Mouse (Mus musculus): ENCODE data around the gene Exosc2. TPM values are rescaled to one million over a fixed set of nuclear protein-coding genes. Genes with fewer than 3 reads are reported as not detected.
A peak's percentile ranks its signal among the peaks of the same experiment; 100 is the strongest.

Exosc2 gene
- polyA plus RNA-seq (2015; fragmentation: Nextera tagmentation; extraction: Ambion mirVana): 73.7 and 78.1 TPM in 2 replicates

DNA sequence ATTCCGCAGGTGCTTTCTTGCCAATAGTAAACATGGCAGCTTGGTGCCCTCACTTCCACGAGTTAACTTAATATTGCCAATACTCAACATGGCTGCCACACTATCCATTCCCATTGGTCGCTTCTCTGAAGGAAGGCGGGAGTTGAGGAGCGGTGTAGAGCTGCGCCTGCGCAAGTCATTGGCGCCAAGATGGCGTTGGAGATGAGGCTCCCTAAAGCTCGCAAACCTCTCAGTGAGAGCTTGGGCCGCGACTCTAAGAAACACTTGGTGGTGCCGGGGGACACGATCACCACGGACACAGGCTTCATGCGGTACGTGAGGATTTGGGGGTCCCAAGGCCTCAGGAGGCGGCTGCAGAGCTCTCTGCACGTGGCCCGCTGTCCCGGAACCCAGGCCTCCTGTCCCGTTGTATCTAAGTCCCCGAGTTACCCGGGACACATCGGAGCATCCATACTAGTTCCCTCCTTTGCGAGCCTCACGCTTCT lies at the start of gene Exosc2:
Gene Exosc2, plus strand, starts transcription at position 165 of the 485 bp plus-strand sequence.
- Histone ChIP-seq H3K9me3 (no peaks in the 10 kb centered on the region), H3K36me3 (peaks cover 34% of the 10 kb centered on the region), H3K27me3 (no peaks in the 10 kb centered on the region), H3K4me3 (peak within 1 kb of the TSS; percentile 77), H3K27ac (peak within 1 kb of the TSS; percentile 74; the same call in 1 of the 2 replicates), H3K9ac (peak within 1 kb of the TSS; percentile 82), H3K4me2 (replicated peaks) (peak within 1 kb of the TSS; percentile 84), H3K4me1 (peaks cover 14% of the 10 kb centered on the region)
- under 1% methylated on average over 27 of the region's 27 CpGs for WGBS
- ATAC-seq (ENCODE audit: low FRiP score, low read depth): peak; percentile 98

DNA sequence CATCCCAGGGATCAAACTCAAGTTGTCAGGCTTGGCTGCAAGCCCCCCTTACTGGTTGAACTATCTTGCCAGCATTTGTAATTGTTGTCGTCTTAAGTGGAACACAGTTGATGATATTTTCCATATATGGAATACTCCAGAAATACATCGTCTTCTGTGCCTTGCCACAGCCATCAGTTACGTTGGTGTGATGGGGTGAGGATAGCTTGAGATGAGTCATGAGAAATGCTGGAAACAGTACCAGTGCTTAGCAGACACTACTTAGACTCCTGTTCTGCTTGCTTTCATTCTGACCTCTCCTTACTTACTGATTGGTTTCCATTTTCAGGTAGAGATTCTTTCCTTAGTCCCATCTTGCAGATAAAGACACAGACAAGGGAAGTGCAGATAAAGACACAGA lies 37.0 kb upstream of the Exosc2 start:
- no peak for ATAC-seq (ENCODE audit: low FRiP score, low read depth)
- peaks cover 89% of the 10 kb centered on the region for H3K27me3 ChIP-seq

DNA sequence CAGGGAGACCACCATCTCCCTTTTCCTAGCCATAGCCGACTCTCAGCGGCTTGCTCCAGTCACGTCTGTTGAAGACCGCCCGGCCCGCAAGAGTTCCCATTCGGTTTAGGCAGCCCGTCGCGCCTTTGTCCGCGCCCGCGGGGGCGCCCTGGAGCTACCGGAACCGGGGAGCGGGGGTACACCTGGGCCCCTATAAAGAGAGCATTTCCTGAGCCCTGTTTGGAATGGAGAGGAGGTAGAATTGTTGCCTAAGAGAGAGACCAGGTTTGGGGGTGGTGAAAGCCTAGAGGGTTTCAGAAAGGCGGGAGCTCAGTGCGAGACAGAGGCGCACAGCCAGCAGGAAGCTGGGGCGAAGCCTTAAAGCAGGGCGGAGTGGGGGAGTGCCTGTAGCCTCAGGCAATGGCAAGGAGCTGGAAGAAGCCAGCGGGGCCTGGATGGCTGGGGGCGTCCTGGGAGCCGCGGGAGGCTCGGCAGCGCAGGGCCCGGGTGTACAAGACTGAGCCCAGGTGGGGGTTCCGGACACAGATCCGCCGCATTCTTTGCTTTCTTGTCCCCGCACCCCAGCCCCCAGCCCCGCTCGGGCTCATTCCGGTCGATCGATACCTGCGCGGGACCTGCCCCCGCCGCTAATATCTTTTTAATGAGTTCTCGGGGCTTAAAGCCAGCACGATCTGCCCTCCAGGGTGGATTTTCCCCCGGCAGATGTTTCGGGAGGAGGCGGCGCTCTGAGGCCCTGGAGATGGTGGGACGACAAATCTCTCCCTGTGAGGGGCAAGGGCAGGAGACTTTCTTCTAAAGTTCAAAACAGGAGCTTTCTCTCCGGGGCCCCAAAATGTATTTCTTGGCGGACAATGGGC lies 35.0 kb upstream of the Exosc2 start:
- no peak overlapping the region for H3K9ac ChIP-seq
- no peak for ATAC-seq (ENCODE audit: low FRiP score, low read depth)

More for the DNA sequence above, 37.0 kb upstream of the Exosc2 start:
- Histone ChIP-seq H3K9ac (no peak overlapping the region), H3K4me2 (replicated peaks) (no peak overlapping the region), H3K9me3 (no peaks in the 10 kb centered on the region), H3K36me3 (no peaks in the 10 kb centered on the region), H3K4me3 (no peak overlapping the region), H3K27ac (no peak overlapping the region), H3K4me1 (peaks cover 34% of the 10 kb centered on the region)
- WGBS: 64% methylated on average over 3 of the region's 3 CpGs

DNA sequence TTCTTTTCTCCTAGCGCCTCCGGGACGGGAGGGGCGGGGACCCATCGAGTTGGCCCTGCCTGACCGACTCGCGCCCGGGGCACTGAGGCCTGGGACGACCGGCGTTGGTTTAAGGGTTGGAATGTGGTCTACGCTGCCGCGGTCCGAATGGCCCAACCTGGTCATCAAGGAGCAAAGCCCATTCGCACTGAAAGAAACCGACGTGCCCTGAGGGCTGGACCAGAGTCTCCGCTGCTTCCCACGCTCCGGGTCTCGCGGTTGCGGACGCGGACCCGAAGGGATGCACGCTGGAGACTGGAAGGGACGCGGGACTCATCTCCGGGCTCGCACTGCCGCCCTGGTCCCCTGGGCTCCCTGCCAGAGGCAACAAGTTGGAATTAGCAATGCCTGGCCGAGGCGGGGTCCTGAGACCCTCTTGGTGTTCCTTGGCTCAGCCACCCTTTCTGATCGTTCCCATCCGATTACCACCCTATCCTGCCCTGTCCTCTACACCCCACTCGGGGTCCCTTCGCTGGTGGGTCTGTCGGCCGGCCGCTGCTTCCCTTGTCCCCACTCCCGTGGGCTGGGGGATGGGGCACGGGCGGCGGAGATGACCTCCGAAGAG lies 34.3 kb upstream of the Exosc2 start:
- peaks cover 100% of the 10 kb centered on the region for H3K27me3 ChIP-seq
- H3K4me3 ChIP-seq: peak overlapping the region; percentile 33
- peak; percentile 6; the same call in 1 of the 2 replicates for ATAC-seq (ENCODE audit: low FRiP score, low read depth)
- peaks cover 52% of the 10 kb centered on the region for H3K4me1 ChIP-seq
- H3K27ac ChIP-seq: no peak overlapping the region
- no peaks in the 10 kb centered on the region for H3K36me3 ChIP-seq
- under 1% methylated on average over 48 of the region's 48 CpGs for WGBS
- H3K9ac ChIP-seq: no peak overlapping the region
- H3K4me2 ChIP-seq (replicated peaks): peak overlapping the region; percentile 58
- no peaks in the 10 kb centered on the region for H3K9me3 ChIP-seq

More for the DNA sequence above, 35.0 kb upstream of the Exosc2 start:
- WGBS: under 1% methylated on average over 52 of the region's 52 CpGs
- H3K36me3 ChIP-seq: no peaks in the 10 kb centered on the region
- no peak overlapping the region for H3K27ac ChIP-seq
- H3K4me1 ChIP-seq: peaks cover 48% of the 10 kb centered on the region
- H3K4me2 ChIP-seq (replicated peaks): peak overlapping the region; percentile 58
- peak overlapping the region; percentile 33 for H3K4me3 ChIP-seq
- H3K9me3 ChIP-seq: no peaks in the 10 kb centered on the region
- peaks cover 100% of the 10 kb centered on the region for H3K27me3 ChIP-seq

- Histone ChIP-seq H3K27me3 (peaks cover 100% of the 10 kb centered on the region), H3K36me3 (no peaks in the 10 kb centered on the region), H3K4me1 (peaks cover 52% of the 10 kb centered on the region), H3K9me3 (no peaks in the 10 kb centered on the region), H3K4me3 (peak overlapping the region; percentile 33), H3K27ac (no peak overlapping the region), H3K9ac (0 out of 2 replicates have a peak overlapping the region, but pooled peaks have one; percentile 13), H3K4me2 (replicated peaks) (peak overlapping the region; percentile 58)
- no peak for ATAC-seq (ENCODE audit: low FRiP score, low read depth)
- WGBS: under 1% methylated on average over 35 of the region's 35 CpGs
Observed at GRCm38 (mm10) chr2:31636742-31637141, 33.8 kb upstream of the Exosc2 start.

- no peak for ATAC-seq (ENCODE audit: low FRiP score, low read depth)
- Histone ChIP-seq H3K4me2 (replicated peaks) (peak overlapping the region; percentile 58), H3K27me3 (peaks cover 100% of the 10 kb centered on the region), H3K9ac (0 out of 2 replicates have a peak overlapping the region, but pooled peaks have one; percentile 13), H3K9me3 (no peaks in the 10 kb centered on the region), H3K27ac (no peak overlapping the region), H3K36me3 (no peaks in the 10 kb centered on the region), H3K4me3 (peak overlapping the region; percentile 33), H3K4me1 (peaks cover 52% of the 10 kb centered on the region)
- WGBS: 2% methylated on average over 12 of the region's 12 CpGs
Observed at GRCm38 (mm10) chr2:31637311-31637710, 33.2 kb upstream of the Exosc2 start.

DNA sequence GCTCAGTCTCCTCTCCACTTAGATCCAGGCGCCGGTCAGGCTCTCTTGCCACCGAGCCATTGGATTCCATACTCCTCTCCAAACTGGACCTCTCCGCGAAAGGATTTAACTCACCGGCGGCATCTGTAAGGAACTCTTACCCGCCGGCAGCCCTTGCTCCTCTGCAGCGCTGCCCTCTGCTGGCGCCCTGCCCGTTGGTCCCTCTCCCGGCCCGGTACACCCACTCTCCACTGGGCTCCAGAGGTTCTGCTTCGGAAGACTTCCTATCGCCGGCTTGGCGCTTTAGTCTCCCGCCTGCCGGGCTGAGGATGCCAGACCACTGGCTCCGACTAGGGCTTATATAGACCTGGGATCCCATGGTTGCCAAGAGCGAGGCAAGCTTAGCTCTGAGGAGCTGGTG lies 32.7 kb upstream of the Exosc2 start:
- H3K4me1 ChIP-seq: peaks cover 52% of the 10 kb centered on the region
- peak overlapping the region; percentile 33; the same call in 1 of the 2 replicates for H3K4me3 ChIP-seq

GRCm38 (mm10) chr2:31638581-31639465 lies 31.7 kb upstream of the Exosc2 start:
- Histone ChIP-seq H3K27ac (no peak overlapping the region), H3K4me1 (peaks cover 52% of the 10 kb centered on the region), H3K36me3 (no peaks in the 10 kb centered on the region), H3K9me3 (no peaks in the 10 kb centered on the region), H3K4me2 (replicated peaks) (no peak overlapping the region), H3K27me3 (peaks cover 100% of the 10 kb centered on the region), H3K9ac (no peak overlapping the region), H3K4me3 (peak overlapping the region; percentile 3)
- no peak for ATAC-seq (ENCODE audit: low FRiP score, low read depth)
- 2% methylated on average over 33 of the region's 34 CpGs for WGBS

More for the DNA sequence above, 32.7 kb upstream of the Exosc2 start:
- Histone ChIP-seq H3K9ac (no peak overlapping the region), H3K27ac (no peak overlapping the region), H3K4me2 (replicated peaks) (peak overlapping the region; percentile 17; the same call in 1 of the 2 replicates), H3K9me3 (no peaks in the 10 kb centered on the region), H3K27me3 (peaks cover 100% of the 10 kb centered on the region), H3K36me3 (no peaks in the 10 kb centered on the region)
- no peak for ATAC-seq (ENCODE audit: low FRiP score, low read depth)
- WGBS: under 1% methylated on average over 22 of the region's 22 CpGs

GRCm38 (mm10) chr2:31639466-31639760 lies 31.1 kb upstream of the Exosc2 start:
- Histone ChIP-seq H3K9me3 (no peaks in the 10 kb centered on the region), H3K4me2 (replicated peaks) (no peak overlapping the region), H3K9ac (no peak overlapping the region), H3K27me3 (peaks cover 100% of the 10 kb centered on the region), H3K4me1 (peaks cover 52% of the 10 kb centered on the region), H3K36me3 (no peaks in the 10 kb centered on the region), H3K4me3 (peak overlapping the region; percentile 3), H3K27ac (no peak overlapping the region)
- no peak for ATAC-seq (ENCODE audit: low FRiP score, low read depth)
- WGBS: 1% methylated on average over 12 of the region's 13 CpGs

GRCm38 (mm10) chr2:31639901-31640608 lies 30.5 kb upstream of the Exosc2 start, which contains the start of gene Prdm12:
TSS of gene Prdm12 (plus strand) at chr2:31640037.
- H3K9me3 ChIP-seq: no peaks in the 10 kb centered on the region
- 1% methylated on average over 41 of the region's 41 CpGs for WGBS
- no peak within 1 kb of the TSS for H3K27ac ChIP-seq
- peaks cover 100% of the 10 kb centered on the region for H3K27me3 ChIP-seq
- no peak for ATAC-seq (ENCODE audit: low FRiP score, low read depth)
- no peak within 1 kb of the TSS for H3K9ac ChIP-seq
- H3K36me3 ChIP-seq: no peaks in the 10 kb centered on the region
- peak within 1 kb of the TSS; percentile 7; the same call in 1 of the 2 replicates for H3K4me2 ChIP-seq (replicated peaks)
- peak within 1 kb of the TSS; percentile 3 for H3K4me3 ChIP-seq
- peaks cover 52% of the 10 kb centered on the region for H3K4me1 ChIP-seq

All from limb, embryonic 13.5 days (tissue).